Mouse (Mus musculus) lung, embryonic 16.5 days (tissue): ENCODE results near the gene Qrfpr. TPM values are rescaled to one million over a fixed set of nuclear protein-coding genes. Genes with fewer than 3 reads are reported as not detected.
A peak's percentile ranks its signal among the peaks of the same experiment; 100 is the strongest.

ENCODE experiments used
- ATAC-seq: fragments of 200-750 bp; cut with Nextera tagmentation; 2 replicates; pipeline ENCODE4 v1.8.0; 2017; ENCODE audit warnings: low read depth, mild to moderate bottlenecking, moderate library complexity
- H3K27ac ChIP-seq: fragments of 300-500 bp; sonication (generic); 2 replicates; pipeline ENCODE4 v1.5.1; 2014; ENCODE audit warnings: mild to moderate bottlenecking, control low read depth, low read length
- H3K27me3 ChIP-seq: fragments of 300-500 bp; sonication (generic); 2 replicates; pipeline ENCODE4 v1.6.1; 2014; ENCODE audit warnings: low read depth, low read length, mixed read lengths; ENCODE audit not compliant: control insufficient read depth, insufficient read depth
- H3K36me3 ChIP-seq: fragments of 300-500 bp; sonication (generic); 2 replicates; pipeline ENCODE4 v1.6.1; 2014; ENCODE audit warnings: low read length; ENCODE audit not compliant: control insufficient read depth, insufficient read depth
- H3K4me1 ChIP-seq: fragments of 300-500 bp; sonication (generic); replicated peaks from 2 replicates; pipeline ENCODE4 v1.6.1; 2014; ENCODE audit warnings: low read length, mixed read lengths; ENCODE audit not compliant: control insufficient read depth, insufficient read depth
- H3K4me2 ChIP-seq: fragments of 300-500 bp; sonication (generic); 2 replicates; pipeline ENCODE4 v1.6.1; 2014; ENCODE audit warnings: low read depth, low read length, control low read depth
- H3K4me3 ChIP-seq: fragments of 300-500 bp; sonication (generic); 2 replicates; pipeline ENCODE4 v1.5.1; 2014; ENCODE audit warnings: mild to moderate bottlenecking, low read length, control low read depth
- H3K9ac ChIP-seq: fragments of 300-500 bp; sonication (generic); 2 replicates; pipeline ENCODE4 v1.6.1; 2014; ENCODE audit warnings: low read length, control low read depth
- H3K9me3 ChIP-seq: fragments of 300-500 bp; sonication (generic); 2 replicates; pipeline ENCODE4 v1.6.1; 2016; ENCODE audit warnings: low read length; ENCODE audit not compliant: control insufficient read depth
- WGBS: fragments of 180-500 bp; shearing (Covaris S2); extraction: QIAGEN DNeasy Blood & Tissue Kit; methylation state at CpG from one replicate; pipeline ENCODE4 v1.1.7; 2014; 5-methylcytosine and 5-hydroxymethylcytosine counted together
- polyA plus RNA-seq: library from polyadenylated mRNA; unstranded; fragments of >200 nt; fragmentation: Nextera tagmentation; extraction: Ambion mirVana; gene quantifications from 2 replicates; pipeline ENCODE4 v1.2.1, GENCODE M21; 2015

Qrfpr gene
- polyA plus RNA-seq, 1 experiment from 2014 or later: 0.29 TPM

DNA sequence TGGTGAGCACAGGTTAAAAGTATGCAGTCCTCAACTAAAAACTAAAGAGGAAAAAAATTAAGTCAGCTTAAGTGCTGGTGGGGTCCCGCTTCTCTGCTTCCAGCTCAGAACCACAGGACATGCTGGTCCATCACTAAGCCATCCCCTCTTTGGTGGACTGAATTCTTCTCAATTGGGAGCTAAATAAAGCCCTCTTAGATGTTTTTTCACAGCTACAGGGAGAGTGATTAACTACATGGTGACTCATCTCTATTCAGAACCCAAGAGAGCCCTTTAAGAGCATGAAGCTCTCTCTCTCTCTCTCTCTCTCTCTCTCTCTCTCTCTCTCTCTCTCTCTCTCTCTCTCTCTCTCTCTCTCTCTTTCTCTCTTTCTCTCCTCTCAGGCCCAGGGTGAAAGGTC, 50.8 kb downstream of the Qrfpr start:
- no peak overlapping the region for H3K27ac ChIP-seq
- ATAC-seq: no peak
- no peak overlapping the region for H3K4me2 ChIP-seq
- no peaks in the 10 kb centered on the region for H3K9me3 ChIP-seq
- H3K4me1 ChIP-seq: no peaks in the 10 kb centered on the region
- no peak overlapping the region for H3K4me3 ChIP-seq
- no peak overlapping the region for H3K9ac ChIP-seq
- 86% methylated on average over 1 of the region's 1 CpGs for WGBS
- no peaks in the 10 kb centered on the region for H3K27me3 ChIP-seq
- H3K36me3 ChIP-seq: peaks cover 9% of the 10 kb centered on the region

DNA sequence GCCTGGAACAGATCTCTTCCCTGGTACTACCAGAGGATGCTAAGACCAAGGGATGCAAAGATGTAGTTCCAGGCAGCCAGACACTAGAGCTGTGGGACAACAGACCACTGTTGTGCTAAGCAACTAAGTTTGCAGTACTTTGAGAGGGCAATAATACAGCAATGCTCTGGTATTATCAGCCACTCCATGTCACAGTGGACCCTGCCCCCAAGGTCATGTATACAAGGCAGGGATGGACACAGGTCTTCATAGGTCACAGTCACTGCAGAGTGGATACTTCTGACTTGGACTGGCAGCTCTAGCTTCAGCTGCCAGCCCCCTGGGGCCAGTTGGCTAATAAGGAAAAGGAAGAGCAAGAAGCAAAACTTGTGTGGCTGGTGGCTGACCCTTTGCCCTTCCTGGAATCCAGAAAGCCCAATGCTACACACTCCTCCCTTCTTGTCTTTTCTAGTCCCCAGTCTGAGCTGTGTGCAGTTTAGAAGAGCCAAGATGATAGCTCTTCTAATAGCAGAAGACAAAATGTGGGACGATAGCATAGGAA, 51.4 kb downstream of the Qrfpr start:
- no peak for ATAC-seq
- Histone ChIP-seq H3K36me3 (peaks cover 13% of the 10 kb centered on the region), H3K9ac (no peak overlapping the region), H3K27me3 (no peaks in the 10 kb centered on the region), H3K4me2 (no peak overlapping the region), H3K9me3 (peaks cover 3% of the 10 kb centered on the region; the same call in 1 of the 2 replicates), H3K4me3 (no peak overlapping the region), H3K27ac (no peak overlapping the region), H3K4me1 (no peaks in the 10 kb centered on the region)
- 89% methylated on average over 1 of the region's 1 CpGs for WGBS

DNA sequence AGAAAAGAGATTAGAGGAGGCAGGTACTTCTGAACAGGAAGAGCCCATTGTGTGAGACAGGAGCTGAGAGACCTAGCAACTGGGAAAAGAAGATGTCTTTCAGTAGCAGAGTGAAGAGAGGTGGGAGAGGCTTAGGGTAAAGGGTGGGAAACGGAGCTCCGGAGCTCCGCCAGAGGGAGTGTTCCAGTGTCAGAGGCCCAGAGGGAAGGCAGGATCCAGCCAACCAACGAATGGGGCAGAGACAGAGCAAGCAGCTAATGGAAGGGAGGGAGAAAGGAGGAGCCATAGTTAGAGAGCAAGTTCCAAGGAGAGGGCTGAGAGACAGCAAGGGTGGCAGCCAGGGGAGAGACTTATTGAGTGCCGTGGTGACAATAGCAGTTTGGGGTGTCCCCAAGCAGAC, 66.8 kb downstream of the Qrfpr start:
- H3K4me2 ChIP-seq: no peak overlapping the region
- no peaks in the 10 kb centered on the region for H3K27me3 ChIP-seq
- 35% methylated on average over 5 of the region's 5 CpGs for WGBS
- H3K4me1 ChIP-seq: peaks cover 20% of the 10 kb centered on the region
- H3K9ac ChIP-seq: no peak overlapping the region
- H3K36me3 ChIP-seq: peaks cover 10% of the 10 kb centered on the region
- H3K4me3 ChIP-seq: no peak overlapping the region
- H3K9me3 ChIP-seq: peaks cover 4% of the 10 kb centered on the region; the same call in 1 of the 2 replicates
- ATAC-seq: no peak
- H3K27ac ChIP-seq: no peak overlapping the region

DNA sequence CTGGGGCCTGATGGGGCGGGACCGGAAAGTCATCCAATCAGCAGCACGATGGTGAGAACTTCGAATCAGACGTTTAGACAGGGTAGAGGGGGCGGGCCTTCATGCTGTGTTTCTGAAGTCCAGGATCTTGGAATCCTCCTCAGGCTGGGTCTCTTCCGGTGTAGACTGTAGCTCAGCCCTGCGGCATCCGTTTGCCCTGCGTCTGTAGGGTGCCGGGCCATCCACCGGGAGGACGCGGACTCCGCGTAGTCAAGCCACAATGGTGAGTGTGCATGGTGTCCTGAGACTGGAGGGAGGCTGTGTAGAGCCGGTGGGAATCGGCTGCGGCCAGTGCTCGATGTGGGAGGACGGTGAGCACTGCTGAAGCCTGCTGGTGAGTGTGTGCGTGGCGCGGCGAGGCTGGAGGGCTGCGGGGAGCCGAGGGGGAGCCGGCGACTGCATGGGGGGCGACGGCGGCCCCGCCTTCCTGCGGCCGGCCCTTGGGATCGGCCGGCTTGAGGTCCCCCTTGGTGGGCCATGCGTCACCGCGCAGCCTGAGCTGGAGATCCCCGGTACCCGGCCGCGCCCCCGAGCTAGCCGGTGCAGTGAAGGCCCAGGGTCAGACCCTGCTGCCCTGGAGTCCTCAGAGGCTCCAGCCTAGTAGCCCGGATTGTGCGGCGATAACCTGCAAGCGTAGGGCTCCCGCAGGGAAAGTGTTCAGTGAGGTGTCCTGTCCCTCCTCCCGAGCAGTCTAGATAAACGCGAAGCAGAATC, 71.0 kb downstream of the Qrfpr start, which contains the start of gene D3Ertd254e:
D3Ertd254e (plus strand) TSS at position 84 of the 753 bp plus-strand sequence.
- H3K27me3 ChIP-seq: no peaks in the 10 kb centered on the region
- peak within 1 kb of the TSS; percentile 60 for H3K4me2 ChIP-seq
- H3K4me1 ChIP-seq: peaks cover 20% of the 10 kb centered on the region
- peak; percentile 100 for ATAC-seq
- peak within 1 kb of the TSS; percentile 95 for H3K9ac ChIP-seq
- H3K27ac ChIP-seq: peak within 1 kb of the TSS; percentile 87
- H3K9me3 ChIP-seq: no peaks in the 10 kb centered on the region
- H3K4me3 ChIP-seq: peak within 1 kb of the TSS; percentile 78
- H3K36me3 ChIP-seq: no peaks in the 10 kb centered on the region
- under 1% methylated on average over 48 of the region's 54 CpGs for WGBS

DNA sequence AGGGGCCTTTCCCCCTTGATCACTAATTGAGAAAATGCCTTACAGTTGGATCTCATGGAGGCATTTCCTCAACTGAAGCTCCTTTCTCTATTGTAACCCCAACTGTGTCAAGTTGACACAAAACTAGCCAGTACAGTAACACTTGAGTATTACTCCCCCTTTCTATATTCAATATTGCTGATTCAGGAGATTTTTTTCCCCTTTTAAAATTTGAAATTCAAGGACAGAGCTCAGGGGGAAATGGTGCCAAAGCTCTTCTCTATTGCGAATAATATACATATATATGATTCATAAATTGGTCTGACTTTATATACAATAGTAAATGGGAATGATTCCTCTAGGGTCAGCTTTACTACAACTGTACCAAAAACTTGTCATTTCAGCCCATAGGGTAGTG, 71.6 kb downstream of the Qrfpr start:
- Histone ChIP-seq H3K27me3 (no peaks in the 10 kb centered on the region), H3K9me3 (no peaks in the 10 kb centered on the region), H3K9ac (no peak overlapping the region; the same call in 1 of the 2 replicates), H3K4me1 (peaks cover 20% of the 10 kb centered on the region), H3K4me2 (peak overlapping the region; percentile 60; the same call in 1 of the 2 replicates), H3K36me3 (no peaks in the 10 kb centered on the region), H3K27ac (no peak overlapping the region), H3K4me3 (peak overlapping the region; percentile 78)
- WGBS: 7% methylated on average over 1 of the region's 1 CpGs
- no peak for ATAC-seq

DNA sequence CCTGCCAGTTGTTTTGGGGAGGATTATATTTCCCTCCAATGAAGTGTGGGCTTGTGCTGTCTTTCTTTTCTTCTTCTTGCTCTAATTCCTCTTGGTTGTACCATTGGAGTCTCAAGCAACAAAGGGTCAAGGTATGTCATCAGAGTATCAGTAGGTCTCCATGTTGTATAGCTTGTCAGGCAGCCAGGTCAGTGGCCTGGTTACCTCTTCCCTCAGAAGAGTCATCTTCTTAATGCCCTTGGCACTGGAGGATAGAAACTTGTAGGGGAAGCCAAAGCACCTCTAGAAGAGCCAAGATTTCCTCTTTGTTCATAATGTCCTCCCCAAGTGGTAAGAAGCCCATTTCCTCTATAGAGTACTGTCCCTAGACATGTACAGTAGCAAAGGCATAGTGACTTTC, 83.1 kb downstream of the Qrfpr start:
- H3K4me2 ChIP-seq: no peak overlapping the region
- H3K27me3 ChIP-seq: no peaks in the 10 kb centered on the region
- no peaks in the 10 kb centered on the region for H3K9me3 ChIP-seq
- H3K4me1 ChIP-seq: no peaks in the 10 kb centered on the region
- H3K4me3 ChIP-seq: no peak overlapping the region
- no peak overlapping the region for H3K27ac ChIP-seq
- no peaks in the 10 kb centered on the region for H3K36me3 ChIP-seq
- ATAC-seq: no peak
- no peak overlapping the region for H3K9ac ChIP-seq

DNA sequence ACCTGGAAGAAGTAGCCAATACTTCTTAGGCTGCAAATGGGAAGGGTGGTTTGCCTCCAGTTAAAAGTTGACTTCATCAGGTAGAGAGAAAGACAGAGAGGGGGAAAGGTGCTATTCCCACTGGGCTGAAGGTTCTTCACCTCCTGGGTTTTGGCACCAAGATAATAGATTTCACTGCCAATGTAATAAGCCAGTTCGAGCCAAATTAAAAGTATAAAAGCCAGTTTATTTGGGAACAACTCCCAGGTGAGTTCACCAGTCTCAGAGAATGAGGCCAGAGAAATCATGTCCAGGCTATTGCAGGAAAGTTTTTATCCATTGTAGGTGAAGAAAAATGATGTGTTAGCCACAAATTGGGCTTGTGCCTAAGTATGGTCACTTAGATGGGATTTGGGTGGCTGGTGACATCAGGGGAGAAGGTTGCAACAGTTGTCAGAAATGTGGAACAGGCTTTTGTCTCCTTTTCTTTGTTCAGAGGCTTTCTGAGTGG, 83.9 kb downstream of the Qrfpr start:
- H3K9ac ChIP-seq: no peak overlapping the region
- 67% methylated on average over 1 of the region's 1 CpGs for WGBS
- no peak overlapping the region for H3K4me3 ChIP-seq

DNA sequence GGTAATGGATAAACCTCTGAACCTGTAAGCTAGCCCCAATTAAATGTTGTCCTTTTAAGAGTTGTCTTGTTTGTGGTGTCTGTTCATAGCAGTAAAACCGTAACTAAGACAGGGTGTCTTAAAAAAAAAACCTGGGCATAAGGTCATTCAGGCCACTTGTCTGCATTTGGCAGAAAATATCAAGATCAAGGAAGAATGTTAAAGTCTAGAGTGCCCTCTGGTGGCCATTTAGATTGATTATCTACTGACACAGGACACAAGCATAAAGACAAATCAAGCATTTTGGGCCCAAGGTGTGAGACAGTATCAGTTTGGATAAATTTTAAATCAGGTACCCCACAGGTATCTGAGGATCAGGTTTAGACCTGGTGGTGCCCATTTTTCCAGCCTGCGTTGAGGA, 84.6 kb downstream of the Qrfpr start:
- no peak overlapping the region for H3K27ac ChIP-seq
- WGBS: 56% methylated on average over 2 of the region's 2 CpGs
- no peak overlapping the region for H3K4me3 ChIP-seq
- no peak overlapping the region for H3K4me2 ChIP-seq
- no peaks in the 10 kb centered on the region for H3K4me1 ChIP-seq
- ATAC-seq: no peak
- H3K36me3 ChIP-seq: no peaks in the 10 kb centered on the region
- H3K27me3 ChIP-seq: no peaks in the 10 kb centered on the region
- H3K9ac ChIP-seq: no peak overlapping the region
- no peaks in the 10 kb centered on the region for H3K9me3 ChIP-seq

More for the DNA sequence above, 83.9 kb downstream of the Qrfpr start:
- ATAC-seq: no peak
- Histone ChIP-seq H3K4me2 (no peak overlapping the region), H3K36me3 (no peaks in the 10 kb centered on the region), H3K27ac (no peak overlapping the region), H3K4me1 (no peaks in the 10 kb centered on the region), H3K27me3 (no peaks in the 10 kb centered on the region), H3K9me3 (no peaks in the 10 kb centered on the region)

DNA sequence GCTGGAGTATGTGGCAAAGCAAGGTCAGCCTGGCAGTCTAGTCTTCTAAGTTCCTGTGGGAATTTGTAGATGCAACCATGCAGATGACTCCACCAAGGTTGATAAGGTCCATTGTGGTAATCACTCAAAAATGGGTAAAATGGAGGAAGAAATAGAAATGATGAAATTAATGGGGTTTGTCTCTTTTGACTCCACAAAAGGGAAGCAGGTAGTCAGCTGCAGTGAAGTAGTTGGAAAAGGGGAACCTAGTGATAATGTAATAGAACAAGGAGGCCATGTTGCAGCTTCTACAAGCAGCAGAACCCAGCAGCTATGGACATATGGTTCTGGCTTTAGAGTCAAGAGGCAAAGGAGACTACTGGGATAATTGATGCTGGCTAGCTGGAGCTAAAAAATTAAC, 86.0 kb downstream of the Qrfpr start:
- H3K27me3 ChIP-seq: no peaks in the 10 kb centered on the region
- no peaks in the 10 kb centered on the region for H3K9me3 ChIP-seq
- no peaks in the 10 kb centered on the region for H3K36me3 ChIP-seq
- H3K4me3 ChIP-seq: no peak overlapping the region
- H3K9ac ChIP-seq: no peak overlapping the region
- no peak for ATAC-seq
- no peak overlapping the region for H3K27ac ChIP-seq
- no peak overlapping the region for H3K4me2 ChIP-seq
- H3K4me1 ChIP-seq: no peaks in the 10 kb centered on the region
